Mouse (Mus musculus) intestine, embryonic 16.5 days (tissue): ENCODE measurements around the gene Gbp8. TPM values are rescaled to one million over a fixed set of nuclear protein-coding genes. Genes with fewer than 3 reads are reported as not detected.
"Not testable (repeated sequence)": the region's sequence is repeated elsewhere in the genome, so short reads cannot be mapped to it uniquely, and the experiment has no call there.

Experiments used
- ATAC-seq: fragments of 200-750 bp; cut with Nextera tagmentation; 2 replicates; pipeline ENCODE4 v1.8.0; 2017; ENCODE audit warnings: moderate TSS enrichment, moderate library complexity
- H3K27ac ChIP-seq: fragments of 300-500 bp; sonication (generic); 2 replicates; pipeline ENCODE4 v1.5.1; 2014; ENCODE audit warnings: mild to moderate bottlenecking, low read length
- H3K27me3 ChIP-seq: fragments of 300-500 bp; sonication (generic); replicated peaks from 2 replicates; pipeline ENCODE4 v1.6.1; 2014; ENCODE audit warnings: low read length, control low read depth, mixed read lengths; ENCODE audit not compliant: control insufficient read depth, insufficient read depth
- H3K36me3 ChIP-seq: fragments of 300-500 bp; sonication (generic); 2 replicates; pipeline ENCODE4 v1.6.1; 2014; ENCODE audit warnings: low read length, control low read depth; ENCODE audit not compliant: control insufficient read depth, insufficient read depth
- H3K4me1 ChIP-seq: fragments of 300-500 bp; sonication (generic); 2 replicates; pipeline ENCODE4 v1.6.1; 2014; ENCODE audit warnings: low read length, control low read depth, mixed read lengths; ENCODE audit not compliant: control insufficient read depth, insufficient read depth
- H3K4me2 ChIP-seq: fragments of 300-500 bp; sonication (generic); 2 replicates; pipeline ENCODE4 v1.6.1; 2014; ENCODE audit warnings: low read depth, low read length, control low read depth
- H3K4me3 ChIP-seq: fragments of 300-500 bp; sonication (generic); 2 replicates; pipeline ENCODE4 v1.5.1; 2014; ENCODE audit warnings: mild to moderate bottlenecking, low read length
- H3K9ac ChIP-seq: fragments of 300-500 bp; sonication (generic); 2 replicates; pipeline ENCODE4 v1.6.1; 2014; ENCODE audit warnings: low read depth, low read length
- H3K9me3 ChIP-seq: fragments of 300-500 bp; sonication (generic); 2 replicates; pipeline ENCODE4 v1.6.1; 2016; ENCODE audit warnings: low read length, control low read depth; ENCODE audit not compliant: control insufficient read depth
- WGBS: fragments of 180-500 bp; shearing (Covaris S2); extraction: QIAGEN DNeasy Blood & Tissue Kit; methylation state at CpG from one replicate; pipeline ENCODE4 v1.1.7; 2014; 5-methylcytosine and 5-hydroxymethylcytosine counted together
- polyA plus RNA-seq: library from polyadenylated mRNA; unstranded; fragments of >200 nt; fragmentation: Nextera tagmentation; extraction: Ambion mirVana; gene quantifications from 2 replicates; pipeline ENCODE4 v1.2.1, GENCODE M21; 2015

The Gbp8 gene
- polyA plus RNA-seq, 1 experiment from 2014 or later: 2.3 TPM

DNA sequence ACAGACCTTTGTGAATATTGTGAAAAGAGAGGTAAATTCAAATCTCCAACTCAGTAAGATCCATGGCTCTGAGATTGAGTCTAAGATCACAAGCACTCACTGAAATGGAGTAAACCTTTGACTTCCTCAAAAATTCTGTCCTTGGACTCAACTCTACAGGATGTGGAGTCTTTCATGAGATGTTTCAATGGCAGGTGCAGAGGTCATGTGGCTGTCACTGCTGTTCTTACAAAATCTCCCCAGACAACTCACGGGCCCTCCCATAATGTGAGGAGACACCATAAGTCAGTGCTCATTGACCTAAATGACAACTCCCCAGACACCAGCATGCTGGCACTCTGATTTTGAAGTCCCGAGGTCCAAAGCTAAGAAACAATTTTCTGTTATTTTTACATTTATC, 74.9 kb downstream of the Gbp8 start:
- not testable (repeated sequence) for ATAC-seq, H3K4me1 ChIP-seq, H3K4me2 ChIP-seq, H3K4me3 ChIP-seq, H3K27ac ChIP-seq, H3K27me3 ChIP-seq, H3K9ac ChIP-seq, H3K9me3 ChIP-seq, H3K36me3 ChIP-seq
- 68% methylated on average over 2 of the region's 2 CpGs for WGBS

DNA sequence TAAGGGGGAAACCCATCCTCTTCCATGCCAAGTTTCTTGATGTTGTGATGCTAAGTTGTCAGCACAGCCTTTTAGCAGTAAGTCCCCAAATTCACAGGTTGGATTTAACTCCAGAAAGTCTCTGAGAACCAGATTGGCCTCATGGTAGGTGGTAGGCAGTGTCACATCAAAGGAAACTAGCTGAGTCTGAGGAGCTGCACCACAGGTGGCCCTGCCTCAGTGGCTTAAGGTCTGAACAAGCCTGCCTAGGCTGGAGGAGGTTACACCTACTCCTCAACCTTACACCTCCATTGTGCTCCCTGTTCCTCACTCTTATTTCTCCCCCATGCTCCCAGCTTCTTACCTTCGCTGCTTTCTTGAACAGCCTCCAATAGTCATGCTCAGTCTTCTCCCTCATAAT, 76.0 kb downstream of the Gbp8 start:
- H3K36me3 ChIP-seq: no peaks in the 10 kb centered on the region
- 69% methylated on average over 1 of the region's 1 CpGs for WGBS
- no peak overlapping the region for H3K9ac ChIP-seq
- no peak overlapping the region for H3K4me3 ChIP-seq
- H3K4me1 ChIP-seq: no peaks in the 10 kb centered on the region
- no peak overlapping the region for H3K27ac ChIP-seq
- H3K9me3 ChIP-seq: no peaks in the 10 kb centered on the region
- no peaks in the 10 kb centered on the region for H3K27me3 ChIP-seq
- no peak for ATAC-seq
- no peak overlapping the region for H3K4me2 ChIP-seq

DNA sequence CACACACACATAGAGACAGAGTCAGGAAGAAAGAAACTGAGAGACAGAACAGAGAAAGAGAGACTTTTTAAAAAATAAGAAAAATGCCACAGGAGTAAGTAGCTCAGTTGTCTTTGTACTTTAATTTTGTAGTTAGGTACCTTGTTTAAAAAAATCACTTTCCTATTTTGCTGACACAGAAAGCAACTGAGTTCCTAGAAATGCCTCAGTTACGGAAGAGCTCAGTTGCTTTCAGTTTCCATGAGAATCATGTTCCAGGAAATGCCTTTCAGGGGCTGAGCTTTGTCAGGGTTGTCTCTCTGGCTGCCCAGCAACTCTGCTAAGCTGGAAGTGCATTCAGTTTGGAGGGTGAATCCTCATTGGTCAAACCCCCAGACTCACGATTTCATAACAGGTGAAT, 76.9 kb downstream of the Gbp8 start:
- H3K9ac ChIP-seq, H3K27me3 ChIP-seq, ATAC-seq, H3K9me3 ChIP-seq, H3K36me3 ChIP-seq, H3K27ac ChIP-seq, H3K4me2 ChIP-seq, H3K4me3 ChIP-seq, H3K4me1 ChIP-seq: not testable (repeated sequence)
- WGBS: 68% methylated on average over 2 of the region's 2 CpGs

DNA sequence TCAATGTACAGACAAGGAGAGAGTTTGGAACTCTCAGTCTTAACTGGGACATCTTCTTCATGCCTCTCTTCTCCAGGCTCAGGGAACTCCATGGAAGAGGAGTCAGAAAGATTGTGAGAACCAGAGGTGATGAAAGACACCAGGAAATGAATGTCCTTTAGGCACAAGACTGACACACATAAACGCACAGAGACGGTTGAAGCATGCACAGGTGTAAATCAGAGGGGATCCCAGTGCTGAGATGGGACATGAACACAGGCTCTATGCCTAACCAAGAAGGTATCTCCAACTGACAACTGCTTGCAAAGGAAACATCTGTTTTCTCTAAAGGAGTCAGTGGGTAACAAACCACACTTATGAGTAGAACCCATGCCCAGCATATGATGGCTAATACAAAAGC, 79.1 kb downstream of the Gbp8 start:
- Histone ChIP-seq H3K36me3 (no peaks in the 10 kb centered on the region), H3K4me2 (no peak overlapping the region), H3K4me1 (no peaks in the 10 kb centered on the region), H3K9me3 (no peaks in the 10 kb centered on the region), H3K4me3 (no peak overlapping the region), H3K9ac (no peak overlapping the region), H3K27ac (no peak overlapping the region), H3K27me3 (no peaks in the 10 kb centered on the region)
- no peak for ATAC-seq
- 81% methylated on average over 2 of the region's 2 CpGs for WGBS

DNA sequence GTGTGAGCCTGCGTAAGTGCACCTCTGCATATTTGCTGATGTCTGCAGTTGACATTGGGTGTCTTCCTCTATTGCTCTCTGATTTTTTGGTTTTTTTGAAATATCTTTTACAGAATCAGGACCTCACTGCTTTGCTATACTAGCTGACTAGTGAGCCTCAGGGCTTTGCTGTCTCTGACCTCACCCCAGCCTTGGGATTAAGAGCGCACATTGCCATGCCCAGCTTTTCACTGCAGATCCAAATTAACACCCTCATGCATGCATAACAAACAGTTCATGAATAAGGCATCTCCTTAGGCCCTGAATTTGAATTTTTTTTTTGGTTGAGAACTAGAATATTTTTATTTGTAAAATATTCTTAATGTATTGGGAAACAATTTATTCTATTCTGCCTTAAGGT, 84.1 kb downstream of the Gbp8 start:
- Histone ChIP-seq H3K36me3 (no peaks in the 10 kb centered on the region), H3K9me3 (no peaks in the 10 kb centered on the region), H3K27ac (no peak overlapping the region), H3K4me2 (no peak overlapping the region), H3K27me3 (no peaks in the 10 kb centered on the region), H3K4me1 (no peaks in the 10 kb centered on the region), H3K4me3 (no peak overlapping the region), H3K9ac (no peak overlapping the region)
- 92% methylated on average over 2 of the region's 2 CpGs for WGBS
- ATAC-seq: no peak

DNA sequence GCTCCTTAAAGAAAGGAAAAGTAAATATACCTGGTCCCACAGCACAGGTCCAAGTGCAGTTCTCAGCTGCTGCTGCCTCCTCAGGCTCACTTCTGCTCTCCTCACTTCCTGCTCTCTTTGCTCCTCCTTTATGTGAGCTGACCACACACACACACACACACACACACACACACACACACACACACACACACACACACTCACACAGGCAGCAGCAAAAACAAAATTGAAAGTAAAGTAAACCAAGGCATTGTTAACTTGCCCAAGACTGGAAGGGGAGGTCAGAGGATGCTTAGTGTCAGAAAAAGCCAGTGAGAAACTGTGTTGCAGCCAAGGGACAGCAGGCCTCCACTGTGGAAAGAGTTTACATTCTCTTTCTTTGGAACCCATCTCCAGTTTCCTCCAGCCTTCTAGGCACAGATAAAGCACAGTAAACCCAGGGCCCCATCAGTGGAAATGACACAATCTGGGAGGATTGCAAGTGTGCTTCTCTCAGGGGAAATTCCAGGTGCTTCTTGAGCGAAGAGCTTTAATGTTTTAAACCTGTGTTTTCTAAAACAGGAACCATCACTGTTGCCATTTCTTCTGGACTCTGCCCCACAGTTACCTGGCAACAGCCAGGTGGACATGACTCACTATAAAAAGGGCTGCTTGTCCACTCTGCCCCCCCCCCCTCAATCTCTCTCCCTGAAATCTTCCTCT, 85.7 kb downstream of the Gbp8 start:
- not testable (repeated sequence) for H3K4me3 ChIP-seq, H3K9me3 ChIP-seq, ATAC-seq, H3K27me3 ChIP-seq, H3K4me2 ChIP-seq, H3K36me3 ChIP-seq, H3K9ac ChIP-seq, H3K27ac ChIP-seq, H3K4me1 ChIP-seq
- WGBS: 57% methylated on average over 1 of the region's 1 CpGs

DNA sequence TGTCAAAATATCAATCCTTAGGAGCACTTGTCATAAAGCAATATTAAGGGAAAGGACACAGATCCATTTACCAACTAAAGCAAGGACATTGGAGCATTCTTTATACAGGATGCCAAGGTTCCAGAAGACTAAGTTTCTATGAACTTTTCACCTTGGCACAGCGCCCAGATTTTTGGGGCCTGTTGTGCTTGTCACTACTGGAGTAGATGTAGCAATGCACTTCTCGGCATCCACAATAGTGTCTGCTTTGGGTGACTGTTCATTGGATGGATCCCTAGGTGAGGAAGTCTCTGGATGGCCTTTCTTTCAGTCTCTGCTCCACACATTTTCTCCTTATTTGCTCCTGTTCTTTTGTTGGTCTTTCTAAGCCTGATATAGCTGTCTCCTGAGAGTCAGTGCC, 107.0 kb downstream of the Gbp8 start:
- Histone ChIP-seq H3K9me3 (no peaks in the 10 kb centered on the region), H3K27me3 (no peaks in the 10 kb centered on the region), H3K27ac (no peak overlapping the region), H3K9ac (no peak overlapping the region), H3K4me3 (no peak overlapping the region), H3K4me1 (no peaks in the 10 kb centered on the region), H3K36me3 (no peaks in the 10 kb centered on the region), H3K4me2 (no peak overlapping the region)
- 77% methylated on average over 2 of the region's 2 CpGs for WGBS
- no peak for ATAC-seq

DNA sequence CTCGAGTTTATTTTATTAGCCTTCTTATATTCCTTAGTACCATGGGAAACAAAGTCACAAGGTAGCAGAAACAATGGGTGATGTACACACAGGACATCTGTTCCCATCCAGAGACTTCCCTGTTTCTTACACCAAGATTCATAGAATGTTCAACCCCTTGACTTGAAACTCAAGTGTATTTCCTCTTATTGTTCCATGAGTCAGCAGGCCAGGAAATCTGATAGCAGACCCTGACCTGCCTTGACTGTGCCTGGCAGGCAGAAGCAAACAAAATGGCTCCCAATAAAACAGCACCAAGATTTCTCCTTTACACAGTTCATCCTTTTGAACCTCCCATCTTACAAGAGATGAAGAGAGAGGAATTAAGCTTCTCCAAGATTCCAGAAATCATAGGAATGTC, 126.8 kb downstream of the Gbp8 start:
- no peaks in the 10 kb centered on the region for H3K36me3 ChIP-seq
- no peaks in the 10 kb centered on the region for H3K9me3 ChIP-seq
- no peak overlapping the region for H3K9ac ChIP-seq
- no peak for ATAC-seq
- WGBS: 84% methylated on average over 1 of the region's 1 CpGs
- H3K4me1 ChIP-seq: no peaks in the 10 kb centered on the region
- no peak overlapping the region for H3K4me3 ChIP-seq
- H3K27me3 ChIP-seq: no peaks in the 10 kb centered on the region
- no peak overlapping the region for H3K27ac ChIP-seq
- H3K4me2 ChIP-seq: no peak overlapping the region

DNA sequence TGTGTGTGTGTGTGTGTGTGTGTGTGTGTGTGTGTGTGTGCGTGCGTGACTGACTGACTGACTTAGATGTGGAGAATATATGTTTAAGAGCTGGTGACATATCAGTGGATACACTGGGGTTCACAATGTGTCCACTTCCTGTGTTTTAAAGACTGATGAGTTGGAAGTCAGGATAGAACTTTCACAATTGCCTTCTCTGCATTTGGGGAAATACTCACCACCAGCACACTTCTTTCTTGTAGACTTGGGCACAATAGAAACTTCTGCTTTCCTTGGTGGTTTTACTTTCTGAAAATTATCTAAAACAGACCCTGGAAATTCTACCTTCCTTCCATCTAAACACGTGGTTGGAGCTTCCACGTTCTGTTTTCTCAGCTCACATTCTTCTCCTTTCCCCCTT, 127.8 kb downstream of the Gbp8 start:
- Histone ChIP-seq H3K27ac (no peak overlapping the region), H3K4me3 (no peak overlapping the region), H3K4me2 (no peak overlapping the region), H3K9me3 (no peaks in the 10 kb centered on the region), H3K4me1 (no peaks in the 10 kb centered on the region), H3K36me3 (no peaks in the 10 kb centered on the region), H3K9ac (no peak overlapping the region), H3K27me3 (no peaks in the 10 kb centered on the region)
- no peak for ATAC-seq
- 83% methylated on average over 4 of the region's 4 CpGs for WGBS

DNA sequence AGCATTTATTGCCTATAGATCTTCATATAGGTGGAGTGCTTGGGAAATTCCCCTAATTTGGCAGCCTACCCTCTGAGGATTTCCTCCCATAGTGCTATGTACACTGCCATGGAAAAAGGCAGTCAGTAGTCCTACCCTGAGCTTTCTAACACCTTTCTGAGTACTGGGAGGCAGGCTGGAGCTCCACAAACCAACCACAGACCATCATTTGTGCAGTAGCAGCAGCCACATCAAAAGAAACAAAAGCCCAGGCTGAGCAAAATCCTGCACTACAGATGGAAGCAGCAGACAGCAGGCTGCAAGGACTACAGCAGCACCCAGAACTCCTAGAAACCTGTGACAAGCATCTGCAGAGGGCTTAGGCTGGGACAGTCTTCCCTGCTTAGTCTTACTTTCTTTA, 129.0 kb downstream of the Gbp8 start:
- H3K36me3 ChIP-seq: no peaks in the 10 kb centered on the region
- no peaks in the 10 kb centered on the region for H3K4me1 ChIP-seq
- H3K4me2 ChIP-seq: no peak overlapping the region
- no peak overlapping the region for H3K4me3 ChIP-seq
- no peaks in the 10 kb centered on the region for H3K9me3 ChIP-seq
- no peak overlapping the region for H3K9ac ChIP-seq
- no peak overlapping the region for H3K27ac ChIP-seq
- H3K27me3 ChIP-seq: no peaks in the 10 kb centered on the region
- no peak for ATAC-seq
